Mouse (Mus musculus): ENCODE measurements around the gene Gm6377.

Gm6377 gene

DNA sequence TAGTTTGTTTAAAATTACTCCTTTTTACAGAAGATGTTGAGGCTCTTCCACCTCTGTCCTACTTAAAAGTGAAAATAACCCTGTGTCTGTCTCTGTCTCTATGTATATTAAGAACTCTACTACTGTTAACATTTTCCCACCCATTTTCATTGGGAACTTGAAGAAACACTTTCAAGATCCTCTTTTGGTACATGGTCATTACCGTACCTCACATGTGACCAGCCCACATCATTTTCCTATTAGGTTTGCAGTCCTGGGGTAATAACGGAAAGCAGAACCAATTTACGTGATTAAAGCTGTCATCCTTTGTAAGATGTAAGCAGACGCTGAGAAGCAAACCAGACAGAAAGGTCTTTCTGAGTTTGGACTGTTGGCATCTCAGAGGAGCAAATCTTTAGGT, at the start of gene Gm6377:
Gene Gm6377 (plus strand): TSS at position 289 of the 400 bp plus-strand sequence.
- in situ Hi-C loops (cut with MboI; ENCODE audit: low pct_unique_long_range_greater_than_20kb in 1 of 2, low sequenced_read_pairs in 2 of 2, unreplicated experiment in 1 of 2), result no loop called here

DNA sequence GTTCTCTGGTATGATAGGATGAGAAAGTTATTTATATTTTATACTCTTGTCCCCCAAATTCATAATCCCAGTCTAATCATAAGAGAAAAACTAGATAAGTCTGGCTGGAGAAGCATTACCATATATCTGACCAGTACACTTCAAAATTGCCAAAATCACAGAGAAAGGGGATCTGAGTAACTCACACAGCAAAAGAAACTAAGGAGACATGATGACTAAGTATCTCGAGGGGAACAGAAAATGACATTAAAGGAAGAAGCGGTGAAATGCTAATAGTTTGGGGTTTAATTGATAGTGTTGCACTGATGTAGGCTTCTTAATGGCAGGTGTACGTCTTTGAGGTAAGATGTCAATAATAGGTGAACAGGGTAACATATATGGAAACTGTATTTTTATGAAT, 49.4 kb upstream of the Gm6377 start:
- in situ Hi-C loops (cut with MboI; ENCODE audit: low pct_unique_long_range_greater_than_20kb in 1 of 2, low sequenced_read_pairs in 2 of 2, unreplicated experiment in 1 of 2), result no loop called here

DNA sequence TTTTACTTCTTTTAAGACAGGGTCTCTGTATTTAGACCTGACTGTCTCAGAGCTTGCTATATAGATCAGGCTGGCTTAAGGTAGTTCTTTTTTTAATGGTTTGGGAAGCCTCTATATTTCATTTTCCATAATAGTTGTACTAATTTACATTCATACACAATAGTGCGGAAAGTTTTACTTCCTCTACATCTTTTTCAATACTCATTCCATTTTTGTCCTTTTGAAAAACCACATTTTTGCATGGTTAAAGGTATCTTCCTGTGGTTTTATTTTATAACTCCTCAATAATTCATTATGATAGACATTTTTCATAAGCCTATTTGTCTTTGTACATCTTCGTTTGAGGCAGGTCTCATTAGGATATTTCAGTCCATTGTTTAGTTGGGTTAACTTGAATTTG, 45.3 kb upstream of the Gm6377 start:
- in situ Hi-C loops (cut with MboI; ENCODE audit: low pct_unique_long_range_greater_than_20kb in 1 of 2, low sequenced_read_pairs in 2 of 2, unreplicated experiment in 1 of 2), result no loop called here

DNA sequence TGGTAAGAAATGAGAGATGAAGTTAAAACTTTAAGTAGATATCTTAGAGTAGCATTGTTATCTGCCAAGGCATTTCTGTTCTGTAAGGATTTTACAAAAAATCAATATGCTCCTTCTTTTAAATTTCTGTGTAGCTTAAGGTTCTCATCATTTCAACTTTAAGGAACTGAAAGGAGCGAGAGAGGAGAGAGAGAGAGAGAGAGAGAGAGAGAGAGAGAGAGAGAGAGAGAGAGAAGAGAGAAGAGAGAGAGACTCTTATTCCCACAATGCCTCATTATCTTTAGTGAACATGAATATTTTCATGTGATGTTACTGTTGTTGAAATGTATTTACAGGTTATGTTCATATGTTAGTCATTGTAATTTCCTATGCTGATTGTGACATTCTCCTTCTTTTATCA, 36.2 kb upstream of the Gm6377 start:
- in situ Hi-C loops (cut with MboI; ENCODE audit: low pct_unique_long_range_greater_than_20kb in 1 of 2, low sequenced_read_pairs in 2 of 2, unreplicated experiment in 1 of 2), result no loop called here

DNA sequence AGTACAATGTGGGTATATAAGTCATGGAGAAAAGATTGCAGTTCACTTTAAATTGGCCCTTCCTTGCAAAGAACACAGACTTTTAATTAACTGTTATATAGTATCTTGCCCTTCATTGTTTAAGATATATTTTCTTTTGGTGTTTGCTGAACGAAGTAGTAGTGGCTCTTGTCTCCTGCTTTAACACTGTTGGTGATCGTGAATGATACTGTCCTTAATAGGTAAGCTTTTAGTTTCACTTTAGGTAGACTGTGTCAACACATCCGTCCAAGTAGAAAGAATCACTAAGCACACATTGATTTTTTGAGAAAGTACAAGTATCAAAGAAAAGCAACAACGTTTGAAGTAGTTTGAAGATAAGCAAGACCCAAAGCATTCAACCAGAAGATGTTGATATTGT, 35.7 kb upstream of the Gm6377 start:
- in situ Hi-C loops (cut with MboI; ENCODE audit: low pct_unique_long_range_greater_than_20kb in 1 of 2, low sequenced_read_pairs in 2 of 2, unreplicated experiment in 1 of 2), result no loop called here

DNA sequence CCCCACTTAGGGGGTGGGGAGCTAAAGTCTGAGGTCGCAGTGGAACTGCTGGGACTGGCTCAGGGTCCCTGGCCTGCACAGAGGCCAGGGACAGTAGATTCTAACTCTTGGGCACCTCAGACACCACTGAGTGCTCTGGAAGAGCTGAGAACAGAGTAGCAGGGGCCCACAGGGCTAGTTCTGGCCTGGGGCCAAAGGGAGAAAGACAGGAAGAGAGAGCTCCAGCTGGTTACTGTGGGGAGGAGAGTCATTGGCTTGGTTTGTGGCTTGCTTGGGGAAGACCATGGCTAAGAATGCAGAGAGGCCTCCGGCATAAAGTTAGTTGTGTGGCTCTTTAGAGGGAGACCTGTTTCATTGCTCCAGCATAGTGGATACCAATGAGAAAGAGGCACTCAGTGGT, 21.5 kb upstream of the Gm6377 start:
- in situ Hi-C loops (cut with MboI; ENCODE audit: low pct_unique_long_range_greater_than_20kb in 1 of 2, low sequenced_read_pairs in 2 of 2, unreplicated experiment in 1 of 2), result no loop called here

DNA sequence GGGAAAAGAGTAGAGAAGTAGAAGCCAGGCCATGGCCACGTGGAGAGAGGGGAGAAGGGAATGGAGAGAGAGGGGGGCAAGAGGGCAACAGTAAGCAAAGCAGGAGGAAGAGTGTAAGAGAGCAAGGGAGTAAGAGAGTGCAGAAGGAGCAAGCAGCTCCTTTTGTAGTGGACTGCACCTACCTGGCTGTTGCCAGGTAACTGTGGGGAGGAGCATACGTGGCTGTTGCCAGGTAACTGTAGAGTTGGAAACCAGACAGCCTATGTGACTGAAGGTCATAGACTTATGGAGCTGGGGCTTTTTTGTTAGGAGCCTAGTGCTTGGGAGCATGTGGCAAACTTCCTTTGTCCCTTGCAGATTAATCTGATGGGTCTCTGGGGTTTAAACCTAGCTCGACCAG, 21.1 kb upstream of the Gm6377 start:
- in situ Hi-C loops (cut with MboI; ENCODE audit: low pct_unique_long_range_greater_than_20kb in 1 of 2, low sequenced_read_pairs in 2 of 2, unreplicated experiment in 1 of 2), result no loop called here

DNA sequence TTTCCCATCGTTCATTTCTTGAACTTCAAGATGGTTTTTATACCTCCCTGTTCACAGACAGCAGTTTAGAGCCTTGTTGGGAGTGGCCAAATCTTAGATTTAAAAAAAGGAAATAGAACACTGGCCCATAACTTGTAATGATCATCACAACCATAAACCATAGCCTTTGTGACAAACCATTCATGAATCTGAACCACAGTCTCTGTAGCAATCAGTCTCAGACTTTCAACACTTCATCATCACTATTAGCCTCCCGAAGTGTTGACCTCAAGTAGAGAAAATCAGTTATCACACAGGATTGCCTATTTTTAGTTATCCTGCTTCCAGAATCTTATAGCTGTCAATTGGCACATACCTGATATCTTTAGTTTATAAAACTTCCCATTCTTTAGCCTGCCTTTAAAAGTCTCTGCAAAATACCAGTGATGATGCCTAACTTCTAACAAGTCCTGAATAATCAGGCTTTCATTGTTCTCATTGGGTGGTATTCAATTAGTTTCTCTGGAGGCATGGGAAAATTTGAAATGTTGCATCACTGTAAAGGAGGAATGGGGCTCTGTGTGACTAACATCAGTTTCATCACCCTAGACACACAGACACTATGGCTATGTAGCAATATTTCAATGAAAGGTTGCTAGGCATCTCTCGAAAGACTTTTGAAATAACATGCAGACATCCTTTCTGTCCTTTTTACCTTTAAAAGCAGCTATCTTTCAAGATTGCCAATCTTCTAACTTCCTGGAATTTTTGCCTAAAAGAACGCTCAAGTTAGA, 11.7 kb upstream of the Gm6377 start:
- in situ Hi-C loops (cut with MboI; ENCODE audit: low pct_unique_long_range_greater_than_20kb in 1 of 2, low sequenced_read_pairs in 2 of 2, unreplicated experiment in 1 of 2), result no loop called here

DNA sequence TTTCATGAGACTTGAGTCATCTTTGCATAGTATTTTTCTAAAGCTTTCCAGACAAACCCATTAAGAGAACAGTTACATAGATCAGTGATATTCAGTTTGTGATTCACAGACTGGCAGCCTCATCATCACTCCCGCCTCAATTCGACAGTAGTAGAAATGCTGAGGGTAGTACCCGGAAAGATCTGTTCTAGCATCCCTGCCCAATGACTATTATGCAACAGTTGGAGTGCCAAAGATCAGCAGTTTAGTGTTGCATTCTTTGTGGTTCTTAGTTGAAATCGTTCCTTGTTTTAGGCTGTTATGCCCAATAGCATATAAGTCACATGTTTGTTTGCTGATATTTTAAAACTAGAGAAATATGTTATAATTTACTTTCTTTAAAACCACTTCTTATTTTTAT, 6.9 kb upstream of the Gm6377 start:
- in situ Hi-C loops (cut with MboI; ENCODE audit: low pct_unique_long_range_greater_than_20kb in 1 of 2, low sequenced_read_pairs in 2 of 2, unreplicated experiment in 1 of 2), result no loop called here

DNA sequence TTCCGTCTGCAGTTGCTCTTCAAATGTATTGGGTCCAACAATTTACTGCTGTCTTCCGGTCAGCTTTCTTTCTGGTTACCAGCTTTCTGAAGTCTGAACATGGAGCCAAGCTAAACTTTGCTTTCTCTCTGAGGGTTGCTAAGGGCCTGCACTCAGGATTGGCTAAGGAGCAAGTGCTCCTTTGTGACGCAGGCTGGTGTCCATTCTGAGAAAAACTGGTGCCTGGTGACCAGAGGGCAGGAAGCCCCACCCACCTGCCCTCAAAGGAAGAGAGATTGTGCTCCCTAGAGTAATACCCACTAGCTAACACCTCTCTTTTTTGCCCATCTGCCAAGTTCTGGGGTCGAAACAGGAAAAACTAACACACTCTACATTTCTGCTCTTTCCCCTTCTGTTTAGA, 5.6 kb upstream of the Gm6377 start:
- in situ Hi-C loops (cut with MboI; ENCODE audit: low pct_unique_long_range_greater_than_20kb in 1 of 2, low sequenced_read_pairs in 2 of 2, unreplicated experiment in 1 of 2), result no loop called here

DNA sequence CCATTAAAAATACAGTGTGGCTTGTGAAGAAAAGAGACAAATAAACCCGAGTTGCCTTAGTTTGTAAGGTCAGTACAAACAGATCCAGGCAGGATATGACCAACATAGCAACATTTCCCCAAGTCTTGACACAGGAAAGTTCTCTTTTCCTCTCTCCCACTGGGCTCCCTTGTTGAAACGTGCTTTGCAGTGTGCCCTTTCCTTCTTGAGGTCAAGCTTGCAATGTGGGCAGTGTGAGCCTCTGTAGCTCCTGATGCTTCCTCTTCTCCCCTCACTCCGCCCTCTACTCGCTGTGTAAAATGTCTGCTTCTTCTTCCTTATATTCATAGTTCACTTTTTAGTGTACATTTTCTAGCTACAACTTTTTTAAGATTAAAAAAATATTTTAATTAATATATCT, 5.1 kb upstream of the Gm6377 start:
- in situ Hi-C loops (cut with MboI; ENCODE audit: low pct_unique_long_range_greater_than_20kb in 1 of 2, low sequenced_read_pairs in 2 of 2, unreplicated experiment in 1 of 2), result no loop called here

DNA sequence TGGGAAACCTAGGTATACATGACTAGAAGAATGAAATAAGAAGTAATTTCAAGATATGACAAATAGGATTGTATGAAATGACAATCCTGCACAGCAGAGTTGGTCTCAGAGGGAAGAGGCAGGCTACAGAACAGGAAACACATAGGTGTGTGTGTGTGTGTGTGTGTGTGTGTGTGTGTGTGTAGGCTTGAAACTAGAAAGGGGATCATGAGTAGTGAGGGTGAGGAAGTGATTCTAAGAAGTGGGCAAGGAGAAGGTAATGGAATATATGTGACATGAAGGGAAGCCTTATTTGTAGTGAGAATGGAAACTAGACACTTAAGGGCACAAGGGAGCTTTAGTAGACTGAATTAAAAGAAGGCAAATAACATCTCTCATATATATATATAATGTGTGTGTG, 11.3 kb downstream of the Gm6377 start:
- in situ Hi-C loops (cut with MboI; ENCODE audit: low pct_unique_long_range_greater_than_20kb in 1 of 2, low sequenced_read_pairs in 2 of 2, unreplicated experiment in 1 of 2), result no loop called here

DNA sequence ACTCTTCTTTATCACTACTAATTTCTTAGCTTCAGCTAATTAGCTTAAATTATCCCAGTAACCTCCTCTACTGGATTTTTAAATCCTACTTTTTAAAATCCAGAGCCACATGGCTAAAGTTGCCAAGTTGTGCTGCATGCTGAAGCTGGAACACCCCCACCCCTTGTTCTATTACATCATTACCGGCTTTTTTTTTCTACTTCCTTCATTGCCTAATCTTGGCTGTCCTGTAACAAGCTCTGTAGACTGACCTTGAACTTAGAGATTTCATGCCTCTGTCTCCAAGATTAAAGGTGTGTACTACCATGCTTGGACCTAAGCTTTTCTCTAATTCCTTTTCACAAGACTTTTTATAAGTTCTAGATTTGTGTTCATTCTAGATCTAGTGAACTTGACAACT, 32.2 kb downstream of the Gm6377 start:
- in situ Hi-C loops (cut with MboI; ENCODE audit: low pct_unique_long_range_greater_than_20kb in 1 of 2, low sequenced_read_pairs in 2 of 2, unreplicated experiment in 1 of 2), result no loop called here

DNA sequence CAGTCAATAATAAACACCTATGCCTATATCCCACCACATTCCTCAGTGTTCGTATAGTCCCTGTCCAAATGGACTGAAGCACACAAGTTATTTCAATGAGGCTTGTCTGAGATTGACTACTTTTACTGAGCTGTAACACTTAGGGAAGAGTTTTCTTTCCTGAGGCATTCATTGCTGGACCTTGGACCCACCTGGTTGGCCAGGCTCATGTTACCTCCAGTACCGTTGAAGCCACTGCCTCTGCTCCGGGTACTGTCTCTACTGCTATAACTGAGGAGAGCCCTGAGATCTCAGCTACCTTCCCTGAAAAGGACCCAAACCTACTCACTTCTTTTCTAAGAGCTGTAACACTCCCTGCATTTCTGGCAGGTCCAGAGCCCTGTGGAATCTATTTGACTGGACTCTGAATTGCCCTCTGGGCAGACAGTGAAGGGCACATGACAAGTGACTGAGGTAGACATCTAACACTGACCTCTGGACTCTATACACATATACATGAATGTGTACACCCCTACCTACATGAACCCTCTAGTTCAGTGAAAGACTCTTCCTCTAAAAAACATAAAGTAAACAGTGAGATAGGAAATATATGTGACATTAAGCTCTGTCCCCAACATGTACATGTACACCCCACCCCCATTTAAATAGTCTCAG, 39.0 kb downstream of the Gm6377 start:
- in situ Hi-C loops (cut with MboI; ENCODE audit: low pct_unique_long_range_greater_than_20kb in 1 of 2, low sequenced_read_pairs in 2 of 2, unreplicated experiment in 1 of 2), result no loop called here

DNA sequence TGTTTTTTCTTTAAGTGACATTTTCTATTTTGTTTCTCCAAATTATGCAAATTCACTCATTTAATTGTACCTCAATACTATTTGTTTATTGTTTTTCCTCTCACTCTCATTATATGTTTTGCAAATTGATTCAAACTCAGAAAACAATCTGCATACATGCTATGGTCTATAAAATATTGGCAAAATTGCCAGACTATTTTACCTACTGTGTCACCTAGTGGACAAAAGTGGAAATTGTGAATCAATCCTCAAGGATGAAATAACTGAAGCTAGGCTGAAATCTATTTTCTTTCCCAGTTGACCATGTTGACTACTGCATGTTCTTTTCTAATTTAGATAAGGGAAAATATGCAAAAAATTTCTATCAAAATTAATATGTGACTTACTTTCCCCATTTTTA, 41.6 kb downstream of the Gm6377 start:
- in situ Hi-C loops (cut with MboI; ENCODE audit: low pct_unique_long_range_greater_than_20kb in 1 of 2, low sequenced_read_pairs in 2 of 2, unreplicated experiment in 1 of 2), result no loop called here
